Mouse (Mus musculus): ENCODE measurements around the gene Prpf31.

Gene Prpf31

DNA sequence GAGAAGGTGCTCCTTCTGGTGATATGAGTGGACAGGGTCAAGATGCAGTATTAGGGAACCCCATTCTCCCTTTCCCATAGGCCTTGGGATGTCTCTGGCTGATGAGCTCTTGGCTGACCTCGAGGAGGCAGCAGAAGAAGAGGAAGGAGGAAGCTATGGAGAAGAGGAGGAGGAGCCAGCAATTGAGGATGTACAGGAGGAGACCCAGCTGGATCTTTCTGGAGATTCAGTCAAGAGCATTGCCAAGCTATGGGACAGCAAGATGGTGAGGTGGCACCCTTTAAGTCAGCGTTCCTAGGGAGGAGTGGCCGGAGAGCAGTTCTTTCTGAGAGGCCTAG, 662 bp downstream of the Prpf31 start:
- no peak for DNase-seq

DNA sequence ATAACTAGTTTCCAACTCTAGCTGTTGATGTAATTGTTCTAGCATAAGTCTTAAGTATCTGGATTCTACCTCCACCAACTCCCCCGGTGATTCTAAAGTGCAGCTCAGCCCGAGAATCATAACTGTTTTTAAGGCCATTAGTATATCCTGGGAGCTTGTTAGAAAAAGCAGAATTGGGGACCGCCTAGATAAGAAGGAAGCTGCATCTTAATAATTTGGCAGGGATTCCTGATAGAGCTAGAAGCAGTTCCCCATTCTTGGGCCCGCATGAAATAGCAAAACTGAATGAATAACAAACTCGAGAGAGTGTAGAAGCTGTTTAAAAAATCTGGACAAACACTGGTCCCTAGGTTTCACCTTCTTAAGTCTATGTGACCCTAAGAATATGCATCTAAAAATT, 13.6 kb downstream of the Prpf31 start:
- no peak for DNase-seq

GRCm38 (mm10) chr7:3643843-3644242, 14.1 kb downstream of the Prpf31 start:
- DNase-seq: no peak

DNA sequence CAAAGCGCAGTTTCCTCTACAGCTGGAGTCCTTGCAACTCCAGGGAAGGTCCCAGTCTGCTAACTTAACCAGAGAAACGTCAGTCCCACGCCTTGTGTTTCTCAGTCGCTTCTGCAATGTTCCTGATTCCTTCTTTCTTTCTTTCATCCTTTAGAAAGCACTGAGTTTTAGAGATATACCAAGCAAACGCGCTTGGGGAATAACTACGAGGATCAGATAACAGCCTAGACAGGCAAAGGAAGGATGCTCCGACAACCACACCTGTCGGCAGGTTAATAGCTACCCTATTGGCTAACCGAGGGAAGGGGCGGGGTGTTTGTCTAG, 14.5 kb downstream of the Prpf31 start:
- DNase-seq: peak in 1 of 2 experiments; percentile 94

DNA sequence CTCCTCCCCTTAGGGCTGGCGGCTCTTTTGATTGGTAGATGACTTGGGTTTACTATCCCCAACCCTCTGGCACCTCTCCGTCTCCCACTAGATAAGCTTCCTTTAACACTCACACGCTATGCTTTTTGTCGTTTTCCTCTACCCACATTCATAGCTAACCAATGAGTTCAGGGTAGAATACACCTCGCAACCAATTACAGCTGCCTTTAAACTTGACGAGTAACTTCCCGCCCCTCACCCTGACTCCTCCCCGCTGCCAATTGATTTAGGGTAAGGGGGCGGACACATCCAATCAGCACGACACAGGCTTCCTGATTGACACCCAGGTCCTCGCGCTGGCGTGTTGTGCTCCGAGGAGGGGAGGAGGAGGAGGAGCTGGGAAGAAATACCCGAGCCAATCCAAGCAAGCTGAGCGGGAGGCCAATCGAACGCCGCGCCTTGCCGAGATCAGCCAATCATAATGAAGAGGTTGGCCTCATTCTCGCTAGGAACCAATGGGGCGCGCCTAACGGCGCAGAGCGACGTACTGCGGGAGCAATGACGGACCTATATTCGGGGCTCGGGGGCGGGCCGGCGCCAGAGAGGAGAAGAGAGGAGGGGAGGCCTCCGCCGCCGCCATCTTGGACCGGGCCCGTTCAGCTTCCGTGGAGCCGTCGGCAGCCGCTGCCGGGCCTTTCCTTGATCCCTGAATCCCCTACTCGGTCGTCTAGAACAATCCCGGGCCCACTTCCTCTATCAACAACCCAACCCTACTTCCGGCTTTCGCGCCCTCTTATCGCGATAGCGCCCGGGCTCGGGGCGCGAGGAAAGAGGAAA, 15.1 kb downstream of the Prpf31 start, which contains the start of gene Cnot3:
Gene Cnot3, plus strand, starts transcription at position 597 of the 816 bp plus-strand sequence.
- DNase-seq: peak; percentile 97 to 100

- peak in 1 of 2 experiments; percentile 3 for DNase-seq
These were observed 15.8 kb downstream of the Prpf31 start for GRCm38 (mm10) chr7:3645488-3646025.

DNA sequence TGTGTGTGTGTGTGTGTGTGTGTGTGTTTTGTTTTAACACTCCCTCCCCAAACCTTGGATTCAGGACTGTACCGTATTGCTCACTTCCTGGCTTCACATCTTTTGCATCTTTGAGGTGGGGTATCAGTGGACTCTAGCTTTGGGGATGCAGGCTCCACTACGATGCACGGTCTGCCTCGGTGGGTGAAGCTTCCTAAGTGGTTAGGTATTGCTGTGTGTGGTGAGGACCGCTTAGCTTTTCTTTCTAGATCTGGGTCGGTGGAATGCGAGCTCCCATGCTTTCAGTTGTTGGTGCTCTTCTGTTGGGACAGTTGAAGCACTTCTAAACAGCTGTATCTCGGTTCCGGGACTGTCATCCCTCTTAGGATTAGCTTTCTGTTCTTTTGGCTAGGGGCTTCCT, 16.4 kb downstream of the Prpf31 start:
- DNase-seq: no peak

DNA sequence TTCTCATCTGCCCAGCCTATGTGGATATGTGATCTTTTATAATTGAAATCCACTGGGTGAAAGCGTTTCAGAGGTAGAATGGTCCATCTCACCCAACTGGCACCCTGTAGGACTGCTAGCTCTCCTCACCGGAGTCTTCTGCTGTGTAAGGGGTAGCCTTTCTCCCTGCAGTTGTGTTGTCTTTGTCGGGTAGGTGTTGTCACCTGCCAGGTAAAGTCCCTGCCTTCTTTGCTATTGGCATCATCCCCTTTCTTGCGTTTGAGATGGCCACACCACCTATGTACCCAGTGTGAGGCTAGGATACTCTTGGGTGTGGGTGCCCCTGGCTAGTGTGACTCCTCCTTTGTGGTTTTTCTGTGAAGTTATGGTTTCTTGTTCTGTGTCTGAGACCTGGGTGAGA, 16.9 kb downstream of the Prpf31 start:
- DNase-seq: no peak

DNA sequence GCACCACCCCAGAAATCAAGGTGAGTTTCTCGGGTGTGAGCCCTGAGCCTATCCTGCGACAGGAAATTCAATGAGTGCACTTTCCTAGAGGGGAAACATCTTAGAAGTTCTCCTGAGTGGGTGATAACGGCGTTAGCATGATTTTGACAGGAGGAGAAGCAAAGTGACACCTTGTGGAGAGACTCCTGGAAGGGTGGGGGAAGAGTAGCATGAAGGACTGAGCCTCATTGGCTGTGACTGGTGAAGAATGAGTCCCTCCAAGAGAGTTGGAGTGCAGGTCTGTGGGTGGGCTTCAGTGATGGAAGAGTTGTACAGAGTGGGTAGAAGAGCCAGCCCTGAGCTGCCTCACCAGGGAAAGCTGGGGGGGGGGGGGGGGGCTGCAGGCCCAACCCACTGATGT, 27.2 kb downstream of the Prpf31 start:
- DNase-seq: no peak

DNA sequence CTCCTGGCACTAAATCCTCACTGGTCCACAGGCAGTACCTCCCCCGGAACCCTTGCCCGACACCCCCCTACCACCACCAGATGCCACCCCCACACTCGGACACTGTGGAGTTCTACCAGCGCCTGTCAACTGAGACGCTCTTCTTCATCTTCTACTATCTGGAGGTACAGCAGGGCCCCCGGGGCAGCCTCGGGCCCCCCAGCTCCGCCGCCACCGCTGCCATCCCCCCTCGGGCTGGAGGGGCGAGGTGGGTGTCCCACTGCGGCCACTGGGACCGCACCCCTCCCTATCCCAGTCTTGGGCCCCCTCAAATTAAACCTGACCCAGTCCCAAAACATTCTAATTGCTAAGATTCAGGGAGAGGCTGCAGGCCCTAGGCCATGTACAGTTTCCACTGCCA, 28.8 kb downstream of the Prpf31 start:
- no peak for DNase-seq

- peak; percentile 67 to 73 for DNase-seq
These were observed 34.9 kb downstream of the Prpf31 start for GRCm38 (mm10) chr7:3664524-3665214.

GRCm38 (mm10) chr7:3665215-3666114, 35.7 kb downstream of the Prpf31 start, which contains the start of gene Leng1:
Gene Leng1 (minus strand): TSS chr7:3665840.
- DNase-seq: peak; percentile 97 to 99

DNA sequence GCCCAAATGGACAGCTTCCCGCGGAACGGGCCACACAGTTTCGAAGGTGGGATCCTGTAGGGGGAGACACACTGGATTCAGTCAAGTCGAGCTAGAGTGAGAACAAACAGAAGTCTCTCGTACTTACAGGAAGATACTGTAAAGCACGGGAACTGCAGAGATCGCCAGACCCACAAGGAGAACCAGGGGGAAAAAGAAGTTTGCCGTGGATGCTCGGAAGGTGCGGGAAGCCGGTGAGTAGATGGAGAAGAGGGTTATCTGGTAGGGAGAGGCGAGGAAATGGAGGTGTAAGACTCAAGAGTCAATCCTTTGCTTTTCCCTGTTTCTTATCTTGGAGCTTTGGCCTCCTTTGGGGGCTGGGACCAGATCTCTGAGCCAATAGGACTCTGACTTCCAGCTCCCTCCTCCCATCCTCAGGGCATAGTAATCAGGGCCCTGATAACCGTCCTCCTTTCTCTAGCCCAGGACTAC, 37.2 kb downstream of the Prpf31 start:
- peak in 1 of 2 experiments; percentile 8 for DNase-seq

GRCm38 (mm10) chr7:3674507-3675227, 44.9 kb downstream of the Prpf31 start:
- DNase-seq: peak; percentile 82 to 95

- no peak for DNase-seq
These were observed 45.4 kb downstream of the Prpf31 start for GRCm38 (mm10) chr7:3675228-3675548.

GRCm38 (mm10) chr7:3676371-3676770, 46.6 kb downstream of the Prpf31 start:
- DNase-seq: no peak

- peak; percentile 62 to 74 for DNase-seq
These were observed 47.6 kb downstream of the Prpf31 start, which contains the start of gene Tmc4 for GRCm38 (mm10) chr7:3677342-3677741. Gene Tmc4 (minus strand): TSS chr7:3677553.

GRCm38 (mm10) chr7:3683908-3684550, 54.2 kb downstream of the Prpf31 start:
- DNase-seq: no peak

GRCm38 (mm10) chr7:3684698-3685097, 54.9 kb downstream of the Prpf31 start:
- DNase-seq: no peak

- no peak for DNase-seq
These were observed 55.8 kb downstream of the Prpf31 start for GRCm38 (mm10) chr7:3685400-3686187.

- DNase-seq: no peak
These were observed 62.1 kb downstream of the Prpf31 start for GRCm38 (mm10) chr7:3691919-3692318.
